Mouse (Mus musculus) erythroblast, embryonic 14.5 days (primary cell): Measurements from ENCODE around the gene Gng2.

Experiments
- GATA1 ChIP-seq: IDR thresholded peaks from 2 replicates; pipeline ENCODE4 v1.6.1; 2012; ENCODE audit warnings: low read length, inconsistent platforms, mixed read lengths
- TAL1 ChIP-seq: IDR thresholded peaks from 3 replicates; pipeline ENCODE4 v1.6.1; 2012; ENCODE audit warnings: low read length, inconsistent platforms, mixed read lengths

DNA sequence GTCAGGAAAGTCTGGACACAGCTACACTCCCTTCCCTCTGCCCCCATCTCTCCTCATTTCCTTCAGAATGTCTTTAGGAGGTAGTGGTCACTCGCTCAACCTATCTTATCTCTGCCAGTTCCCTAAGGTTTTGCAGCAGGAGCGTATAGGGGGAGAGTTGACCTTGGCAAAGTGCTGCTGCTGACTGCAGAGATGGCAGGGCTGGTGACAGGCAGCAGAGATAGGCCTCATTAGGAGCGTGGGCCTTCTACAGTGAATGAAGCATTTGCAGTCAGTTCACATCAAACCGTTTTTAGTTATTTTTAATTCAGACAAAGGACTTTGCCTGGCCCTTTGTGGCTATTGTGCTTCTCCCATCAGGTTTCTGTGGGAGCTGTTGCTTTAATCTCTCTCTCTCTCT, 35.1 kb downstream of the Gng2 start:
- no peak for TF ChIP-seq TAL1
- no peak for TF ChIP-seq GATA1
